Mouse (Mus musculus) natural killer cell, adult 2 months (primary cell): ENCODE measurements around the gene Dchs2.

Source experiments
- DNase-seq, 2 experiments: peaks; one replicate each; pipeline ENCODE4 v3.0.0; 2022; ENCODE audit warnings: low spot score in 2 of 2

Gene Dchs2

DNA sequence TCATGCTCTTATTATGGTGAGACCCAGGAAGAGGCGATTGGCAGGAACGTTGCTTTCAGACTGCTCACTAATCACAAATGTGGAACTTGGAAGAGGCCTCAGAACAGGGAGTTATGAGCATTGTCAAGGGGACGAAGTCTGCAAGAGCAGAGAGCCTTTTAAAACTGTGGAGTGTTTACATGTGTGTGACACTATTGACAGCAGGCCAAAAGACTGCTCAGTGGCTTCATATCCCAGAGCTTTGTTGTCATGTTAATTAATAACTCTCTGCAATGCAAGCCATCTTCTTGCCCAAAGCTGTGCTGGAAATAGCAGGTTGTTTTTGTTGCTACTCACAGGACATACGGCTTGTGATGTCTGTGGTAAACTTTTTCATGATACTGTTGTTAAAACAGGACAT, 27.9 kb downstream of the Dchs2 start:
- no peak for DNase-seq

DNA sequence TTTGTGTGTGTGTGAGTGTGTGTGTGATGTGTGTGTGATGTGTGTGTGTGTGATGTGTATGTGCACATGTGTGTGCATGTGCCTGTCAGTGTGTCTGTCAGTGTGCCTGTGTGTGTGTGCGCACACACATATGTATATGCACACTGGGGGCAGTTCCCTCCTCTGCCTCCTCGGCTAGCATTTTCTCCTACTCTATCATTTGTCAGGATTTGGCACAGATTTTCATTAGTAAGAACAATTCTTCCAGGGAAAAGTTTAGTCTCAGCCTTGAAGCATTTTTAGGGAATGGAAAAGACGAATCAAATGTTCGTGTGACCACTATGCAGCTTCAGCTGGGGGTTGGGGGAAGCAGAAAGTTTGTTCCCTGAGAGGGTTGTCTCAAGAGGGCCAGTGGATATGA, 28.4 kb downstream of the Dchs2 start:
- DNase-seq, result no peak

DNA sequence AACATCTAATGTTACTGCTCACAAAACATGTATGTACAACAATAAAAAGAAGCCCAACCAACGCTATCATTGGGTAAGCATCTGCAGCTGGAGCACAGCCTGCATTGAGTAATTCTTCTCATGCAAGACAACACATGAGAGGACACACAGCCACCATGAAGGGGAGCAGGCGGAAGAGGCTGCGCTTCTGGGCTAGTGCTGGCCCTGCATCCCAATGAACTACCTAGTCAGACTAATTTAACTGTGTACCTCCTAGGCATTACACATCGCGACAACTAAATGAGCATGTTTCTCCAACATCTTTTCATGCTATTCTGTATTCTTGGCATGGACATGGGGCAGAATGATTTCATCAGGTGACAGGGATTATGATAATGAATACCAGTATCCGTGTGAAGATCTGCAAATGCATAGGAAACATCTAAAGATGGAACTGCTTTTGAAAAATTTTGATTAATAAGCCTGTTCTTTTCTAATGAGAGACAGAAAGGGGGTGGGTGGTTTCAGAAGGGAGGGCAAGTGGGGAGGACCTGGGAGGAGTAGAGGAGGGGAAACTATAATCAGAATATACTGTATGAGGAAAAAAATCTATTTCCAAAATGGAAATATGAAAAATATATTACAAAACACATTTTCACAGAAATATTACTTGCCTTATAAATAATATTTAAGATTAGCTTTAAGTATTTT, 33.9 kb downstream of the Dchs2 start:
- DNase-seq, result no peak

DNA sequence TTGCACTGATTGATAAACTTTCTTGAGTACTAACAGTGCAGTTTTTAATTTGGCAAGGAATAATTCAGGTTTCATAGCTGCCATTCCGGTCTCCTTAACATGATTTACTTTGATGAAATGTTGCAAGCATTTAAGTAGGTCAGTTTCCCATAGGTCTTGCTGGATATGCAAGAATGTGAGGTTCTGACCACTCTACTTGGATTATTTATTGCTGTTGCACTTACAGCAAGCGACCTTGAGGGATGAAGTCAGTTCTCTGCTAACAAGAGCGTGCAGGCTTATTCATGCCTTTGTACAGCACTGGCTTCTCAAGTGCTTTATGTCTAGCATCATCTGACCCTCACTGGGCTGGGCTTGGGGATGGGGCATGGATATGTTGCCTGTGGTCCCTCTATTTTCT, 35.9 kb downstream of the Dchs2 start:
- DNase-seq, result no peak

DNA sequence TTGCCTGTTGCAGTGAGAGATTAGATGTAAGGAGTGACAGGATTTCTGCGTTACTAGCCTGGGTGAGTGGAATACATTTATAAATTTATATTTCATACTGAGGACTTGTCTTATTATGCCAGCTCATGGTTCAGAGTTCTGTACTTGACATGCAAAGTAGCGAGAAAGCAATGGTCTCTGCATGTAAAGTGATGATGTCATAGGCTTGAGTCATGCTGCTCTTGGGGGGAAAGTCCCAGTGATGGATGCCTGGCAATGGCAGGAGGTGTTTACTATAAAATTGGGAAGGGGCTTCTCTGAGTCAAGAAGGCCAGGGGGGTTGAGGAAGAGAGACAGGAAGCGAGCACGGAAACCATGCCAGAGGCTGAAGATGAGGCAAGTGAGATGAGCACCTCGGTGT, 57.8 kb downstream of the Dchs2 start:
- no peak for DNase-seq

DNA sequence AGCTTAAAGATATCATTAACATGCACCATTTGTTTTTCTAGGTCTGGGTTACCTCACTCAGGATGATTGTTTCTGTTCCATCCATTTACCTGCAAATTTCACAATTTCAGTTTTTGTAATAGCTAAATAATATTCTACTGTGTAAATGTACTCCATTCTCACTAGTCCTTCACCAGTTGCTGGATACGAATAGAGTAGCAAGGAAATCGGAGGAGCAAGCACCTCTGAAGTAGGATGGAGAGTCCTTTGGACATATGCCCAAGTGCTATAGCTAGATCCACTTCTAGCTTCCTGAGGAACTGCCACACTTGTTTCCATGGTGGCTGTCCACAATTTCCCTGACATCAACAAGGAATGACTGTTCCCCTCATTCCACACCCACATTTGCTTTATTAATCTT, 63.5 kb downstream of the Dchs2 start:
- no peak for DNase-seq

DNA sequence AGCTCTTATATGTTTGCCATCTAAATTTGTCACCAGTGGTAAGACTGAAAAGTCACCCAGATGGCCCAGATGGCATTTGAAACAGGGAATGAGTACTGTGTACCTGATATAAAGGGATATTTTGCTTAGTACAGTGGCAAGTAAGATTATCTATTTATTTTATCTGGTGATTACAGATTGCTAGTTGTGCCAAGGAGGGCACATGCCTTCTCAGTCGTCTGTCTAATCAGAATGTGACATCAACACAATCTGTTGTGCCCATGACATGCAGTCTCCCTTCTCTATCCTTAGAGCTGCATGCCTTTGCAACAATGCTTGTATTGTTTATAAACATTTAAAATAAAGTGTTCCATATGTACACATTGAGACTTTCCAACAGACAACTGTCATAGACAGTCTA, 64.7 kb downstream of the Dchs2 start:
- no peak for DNase-seq

DNA sequence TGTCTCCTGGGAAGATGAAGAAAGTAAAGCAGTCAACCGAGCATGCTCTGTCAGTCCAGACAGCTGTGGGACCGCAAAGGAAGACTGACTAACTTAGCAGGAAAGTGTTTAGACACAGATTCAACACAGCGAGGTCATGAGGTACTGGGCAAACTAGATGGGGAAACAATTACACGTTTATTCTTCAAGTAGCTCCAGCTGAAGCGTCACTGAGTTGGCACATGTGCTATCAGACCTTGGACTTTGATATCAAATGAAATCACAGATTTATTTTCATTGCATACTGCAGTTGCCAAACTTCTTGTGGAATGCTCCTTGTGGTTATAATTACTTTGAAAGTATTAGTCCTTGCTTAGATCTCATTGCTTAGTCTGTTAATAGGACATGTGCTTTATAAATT, 67.2 kb downstream of the Dchs2 start:
- DNase-seq, result no peak

DNA sequence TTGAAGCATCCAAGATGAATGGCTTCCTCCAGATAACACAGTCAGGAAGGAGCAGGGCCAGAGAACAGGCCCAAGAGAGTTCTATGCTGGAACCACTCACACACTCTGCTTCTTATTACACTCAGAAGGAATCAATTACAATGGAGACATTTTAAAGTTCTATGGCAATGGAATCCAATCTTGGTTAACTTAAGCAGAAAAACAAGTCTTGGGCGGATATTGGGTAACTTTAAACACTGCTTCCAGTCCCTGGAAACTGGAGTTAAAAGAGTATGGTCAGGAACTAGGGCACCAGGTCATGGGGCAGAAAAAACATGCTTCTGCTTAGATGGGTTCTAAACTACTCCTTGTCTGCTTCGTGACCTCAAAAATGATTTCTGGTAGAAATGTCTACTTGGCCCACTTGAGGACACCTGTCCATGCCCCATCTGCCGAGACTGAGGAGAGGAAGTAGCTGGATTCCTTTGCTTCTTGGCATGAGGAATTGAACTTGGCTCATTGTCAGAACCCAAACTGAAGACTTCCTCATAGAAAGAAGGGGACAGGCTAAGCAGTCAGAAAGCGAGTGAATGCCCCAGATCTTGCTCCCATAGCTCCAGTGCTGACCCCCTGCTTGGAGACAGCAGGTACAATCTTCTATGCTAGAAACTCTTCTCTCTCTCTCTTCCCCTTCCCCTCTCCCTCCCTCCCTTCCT, 73.7 kb downstream of the Dchs2 start:
- no peak for DNase-seq

DNA sequence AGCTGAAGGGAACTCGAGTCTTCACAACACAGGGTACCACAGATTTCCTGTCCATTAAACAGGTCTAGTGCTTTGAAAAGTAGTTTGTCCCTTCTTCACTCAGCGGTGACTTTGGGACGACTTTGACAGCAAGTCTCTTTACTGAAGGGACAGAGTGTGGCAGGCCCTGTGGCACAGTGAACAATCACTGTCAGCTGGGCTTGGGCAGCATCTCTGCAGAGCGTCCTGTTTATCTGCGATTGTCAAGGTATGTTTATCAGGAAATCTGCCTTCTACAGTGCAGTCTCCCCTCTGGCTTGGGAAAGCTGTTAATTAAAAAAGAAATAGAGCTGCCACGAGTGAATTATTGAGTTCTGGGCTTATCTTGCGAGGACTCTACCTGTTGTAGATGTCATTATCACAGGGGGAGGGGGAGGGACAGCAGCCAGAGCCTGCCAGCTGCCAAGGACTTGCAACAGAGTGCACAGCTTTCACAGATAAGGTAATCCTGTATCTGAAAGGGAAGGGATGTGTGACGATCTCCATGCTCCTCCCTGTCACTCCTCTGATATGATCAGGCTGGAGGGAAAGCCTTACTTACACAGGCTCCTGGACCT, 77.4 kb downstream of the Dchs2 start:
- DNase-seq, result no peak

DNA sequence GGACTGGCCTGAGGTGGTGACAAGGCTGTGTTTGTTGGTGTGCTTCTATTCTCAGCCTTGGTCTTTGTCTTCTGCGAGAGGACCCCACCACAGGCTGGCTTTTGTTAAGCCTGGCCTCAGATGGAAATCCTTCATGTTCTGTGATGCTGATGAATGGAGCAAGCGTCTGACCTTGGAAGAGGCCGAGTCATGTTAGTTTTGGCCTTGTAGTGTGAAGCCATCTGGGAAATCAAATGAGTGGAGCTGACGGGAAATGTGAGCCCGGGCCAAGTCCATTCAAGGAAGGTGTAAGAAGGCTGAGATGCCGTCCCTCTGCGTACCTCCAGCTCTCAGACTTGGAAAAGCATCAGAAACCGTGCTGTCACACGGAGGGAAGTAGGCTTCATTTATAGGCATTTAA, 81.9 kb downstream of the Dchs2 start:
- no peak for DNase-seq

DNA sequence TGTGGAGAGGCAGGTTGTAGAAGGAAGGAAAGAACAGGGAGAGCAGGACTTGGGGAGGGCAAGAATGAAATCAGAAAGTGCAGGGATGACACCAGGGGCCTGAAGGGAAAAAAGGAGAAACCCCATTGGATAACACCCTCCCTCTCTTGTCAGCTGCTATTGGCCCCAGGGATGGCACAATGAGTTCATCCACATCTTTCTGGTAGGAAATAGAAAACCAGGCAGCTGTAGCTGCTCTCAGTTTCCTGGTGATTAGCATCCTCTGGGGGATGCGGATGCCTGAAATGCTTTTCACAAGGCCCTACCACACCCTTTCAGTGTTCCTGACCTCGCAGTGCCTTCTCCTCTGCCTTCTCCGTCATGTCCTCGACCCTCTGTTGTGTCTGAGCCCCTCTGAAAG, 82.5 kb downstream of the Dchs2 start:
- no peak for DNase-seq

DNA sequence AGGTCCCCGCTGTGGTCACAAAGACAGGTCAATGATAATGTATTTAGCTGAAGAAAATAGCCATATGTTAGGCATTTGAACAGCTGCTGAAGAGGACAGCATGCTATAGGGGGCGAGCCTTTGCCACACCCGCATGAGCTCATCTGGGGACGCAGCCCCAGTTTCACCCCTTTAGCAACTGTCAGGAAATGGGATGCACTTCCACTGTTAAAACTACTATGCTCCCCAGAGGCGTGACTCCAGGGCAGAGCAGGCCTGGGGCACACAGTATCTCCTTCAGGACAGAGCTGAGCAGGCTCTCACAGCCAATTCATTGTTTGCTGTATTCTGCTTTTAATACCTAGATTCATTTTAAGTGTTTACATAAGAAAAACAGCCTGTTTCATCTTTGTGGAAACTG, 84.2 kb downstream of the Dchs2 start:
- no peak for DNase-seq

DNA sequence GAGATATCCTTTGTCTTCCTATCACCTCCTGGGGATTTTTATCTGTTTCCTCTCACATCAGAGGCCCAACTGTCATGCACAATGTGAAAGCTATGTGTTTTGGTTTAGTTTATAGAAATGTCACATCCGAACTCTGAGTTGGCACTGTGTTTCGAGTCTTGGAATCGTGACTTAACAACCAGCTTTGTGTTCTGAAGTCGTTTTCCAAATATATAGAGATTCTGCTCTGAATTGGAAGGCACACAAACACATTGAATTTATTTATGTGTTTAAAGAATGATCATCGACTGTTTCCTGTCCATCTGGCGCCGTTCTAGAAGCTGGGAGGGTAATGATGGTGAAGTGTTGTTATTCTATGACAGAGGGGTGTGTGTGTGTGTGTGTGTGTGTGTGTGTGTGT, 84.8 kb downstream of the Dchs2 start:
- no peak for DNase-seq

DNA sequence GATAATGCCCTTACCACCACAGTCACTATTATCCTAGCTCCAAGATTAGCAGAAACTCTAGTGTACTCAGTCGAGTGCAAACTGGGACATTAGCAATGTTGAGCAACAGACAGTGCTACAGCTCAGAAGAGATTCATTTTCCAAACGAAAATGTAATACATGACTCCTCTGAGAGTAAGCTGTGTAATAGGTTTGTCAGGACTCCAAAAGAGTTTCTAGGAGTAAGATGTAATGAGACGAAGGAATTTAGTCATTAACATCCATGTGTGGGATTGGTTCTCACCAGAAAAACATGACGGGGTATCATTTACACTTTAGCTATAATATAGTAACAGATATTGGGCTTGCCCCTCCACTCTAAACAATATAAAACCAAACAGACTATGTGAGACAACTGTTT, 90.3 kb downstream of the Dchs2 start:
- no peak for DNase-seq

DNA sequence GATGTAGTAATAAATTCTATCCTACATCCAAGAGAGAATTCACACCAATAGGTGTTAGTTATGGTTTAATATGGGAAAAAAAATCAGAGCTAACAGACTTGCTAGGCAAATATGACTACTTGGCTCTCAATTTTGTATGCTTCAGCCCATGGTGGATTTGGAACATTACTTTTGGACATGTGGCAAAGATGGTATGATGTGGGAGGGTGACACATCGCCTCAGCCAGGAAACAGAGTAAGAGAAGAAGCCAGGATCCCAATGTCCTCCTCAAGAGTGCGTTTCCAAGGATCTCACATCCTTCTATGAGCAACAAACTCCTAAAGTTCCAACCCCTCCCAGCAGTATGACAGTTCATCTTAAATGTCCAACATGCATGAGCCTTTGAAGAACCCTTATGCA, 92.4 kb downstream of the Dchs2 start:
- DNase-seq, result no peak

DNA sequence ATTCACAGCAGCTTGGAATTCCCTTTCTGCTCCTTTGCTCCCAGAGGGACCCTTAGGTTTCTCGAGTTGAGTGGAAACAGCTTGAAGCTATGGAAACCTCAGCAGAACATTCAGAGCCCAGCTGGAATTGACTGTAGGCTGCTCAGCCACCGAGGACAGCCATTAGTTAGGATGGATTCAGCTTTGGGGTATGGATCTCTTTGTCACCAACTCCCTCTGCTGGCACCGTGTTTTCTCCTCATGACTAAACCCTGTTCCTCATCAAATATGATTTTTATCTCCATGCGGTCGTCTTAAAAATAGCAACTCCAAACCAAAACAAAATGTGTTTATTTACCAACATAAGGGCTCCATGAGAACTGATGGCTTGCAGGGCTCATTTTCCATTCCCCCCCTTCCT, 94.4 kb downstream of the Dchs2 start:
- no peak for DNase-seq

DNA sequence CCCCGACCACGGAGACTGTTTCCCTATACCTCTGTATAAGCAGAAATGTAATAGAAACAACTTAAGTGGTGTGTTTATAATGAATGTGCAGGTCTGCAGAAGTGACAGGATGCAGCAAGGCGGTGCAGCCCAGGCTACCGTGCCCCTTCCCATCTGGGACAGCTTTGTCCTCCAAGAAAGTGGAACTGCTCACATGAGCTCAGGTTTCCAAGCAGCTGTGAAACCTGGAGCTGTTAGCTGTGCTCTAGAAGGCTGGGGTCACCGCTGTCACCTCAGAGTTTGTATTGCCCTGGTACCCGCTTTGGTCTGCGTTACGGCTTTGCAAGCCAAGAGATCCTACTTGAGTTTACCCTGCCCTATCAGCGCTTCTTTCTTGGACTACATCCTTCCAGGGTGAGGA, 100.6 kb downstream of the Dchs2 start:
- DNase-seq, result no peak

DNA sequence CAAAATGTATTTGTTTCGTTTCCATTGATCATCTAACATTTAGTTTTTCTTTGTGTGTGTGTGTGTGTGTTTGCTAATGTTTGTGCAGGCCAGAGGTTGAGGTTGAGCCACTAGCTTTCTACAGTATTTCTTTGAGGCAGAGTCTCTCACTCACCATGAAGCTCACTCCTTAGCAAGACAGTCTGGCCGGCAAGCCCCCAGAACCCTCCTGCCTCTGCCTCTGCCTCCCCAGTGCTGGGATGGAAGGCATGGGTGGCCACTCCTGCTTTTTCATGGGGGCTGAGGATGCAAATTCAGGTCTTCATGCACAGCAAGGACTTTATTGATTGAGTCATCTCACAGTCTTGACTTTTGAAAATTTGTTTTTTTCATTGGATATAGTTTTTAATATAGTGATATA, 102.6 kb downstream of the Dchs2 start:
- DNase-seq, result no peak

DNA sequence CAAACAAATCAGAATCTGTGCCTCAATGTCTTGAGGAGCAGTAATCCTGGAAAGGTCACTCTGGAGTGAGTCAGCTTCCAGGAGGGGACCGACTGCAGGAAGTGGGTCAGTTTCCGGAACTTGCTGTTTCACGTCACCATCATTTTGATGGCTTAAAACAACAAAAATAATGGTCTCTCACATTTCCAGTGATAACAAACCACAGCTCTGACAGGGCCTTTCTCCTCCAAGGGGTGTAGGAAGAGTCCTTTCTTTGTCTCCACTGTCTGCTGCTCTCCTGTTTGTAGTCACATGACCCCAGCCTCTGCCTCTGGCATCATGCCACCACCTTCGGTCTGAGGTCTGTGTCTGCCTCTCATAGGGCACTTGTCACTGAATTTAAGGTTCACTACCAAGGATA, 106.7 kb downstream of the Dchs2 start:
- no peak for DNase-seq

DNA sequence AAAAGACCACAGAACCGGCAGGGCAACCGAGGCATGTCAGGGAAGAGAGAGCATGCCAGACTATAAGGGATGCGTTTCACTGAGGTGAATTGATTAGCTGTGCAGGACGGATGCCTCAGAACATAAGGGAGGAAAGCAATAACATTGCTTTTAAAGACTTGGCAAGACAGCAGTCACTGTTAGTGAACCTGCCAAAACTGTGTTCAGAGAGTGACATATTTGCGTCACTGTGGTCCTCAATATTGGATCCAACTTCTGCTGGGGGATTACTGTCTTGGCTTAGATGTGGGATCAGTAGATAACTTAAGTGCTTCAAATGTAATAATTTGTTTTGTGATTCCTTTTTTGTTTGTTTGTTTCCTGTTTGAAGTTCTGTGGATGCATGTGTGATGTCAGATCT, 107.3 kb downstream of the Dchs2 start:
- no peak for DNase-seq

DNA sequence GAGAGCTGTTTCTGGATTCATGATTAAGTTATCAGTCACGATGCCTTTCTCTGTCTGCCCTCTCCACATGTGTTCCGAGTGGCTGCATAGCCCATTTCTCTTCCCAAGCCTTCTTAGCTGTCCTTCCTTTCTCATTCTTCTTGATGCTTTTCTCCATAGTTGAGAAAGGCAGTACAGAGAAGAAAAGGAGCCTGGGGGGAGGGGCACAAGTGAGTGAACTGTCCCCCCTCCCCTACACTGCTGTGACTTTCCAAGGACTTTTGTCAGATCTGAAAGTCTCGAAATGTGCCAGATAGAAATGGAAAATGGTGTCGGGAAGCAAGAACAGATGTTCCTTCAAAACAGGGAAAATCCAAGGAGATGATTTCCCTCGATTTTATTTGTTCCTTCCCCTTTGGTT, 118.8 kb downstream of the Dchs2 start:
- no peak for DNase-seq

DNA sequence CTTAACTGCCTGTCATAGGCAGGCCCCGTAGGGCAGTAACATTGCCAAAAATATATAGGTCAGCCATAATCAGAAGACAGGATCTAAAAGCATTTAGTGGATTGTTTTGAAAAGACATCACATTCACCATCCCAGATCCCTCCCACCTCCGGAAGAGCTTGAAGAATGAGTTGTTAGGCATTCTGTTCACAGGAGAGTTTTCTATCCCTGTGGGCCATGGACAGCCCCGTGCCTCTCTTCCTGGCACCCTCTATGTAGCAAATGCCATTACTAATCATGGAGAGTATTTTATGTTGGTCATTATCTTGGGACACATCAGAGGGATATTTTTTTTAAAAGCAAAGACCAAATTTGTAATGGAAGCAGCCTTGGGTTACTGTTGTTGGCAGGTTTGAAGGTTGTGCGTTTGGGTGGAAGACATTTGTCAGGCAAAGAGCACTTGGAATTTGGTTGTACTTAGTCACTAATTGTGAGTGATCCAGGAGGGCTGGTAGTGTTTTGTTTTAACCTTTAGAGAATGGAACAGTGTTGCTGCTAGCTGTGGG, 122.3 kb downstream of the Dchs2 start:
- DNase-seq, result no peak
